Mouse (Mus musculus) kidney, adult 2 months (tissue): ENCODE measurements around the gene Slc29a1. TPM values are rescaled to one million over a fixed set of nuclear protein-coding genes. Genes with fewer than 3 reads are reported as not detected.

Source experiments
- DNase-seq: peaks from one replicate; pipeline ENCODE4 v3.0.0; 2021
- H3K27ac ChIP-seq: fragments of 200-500 bp; 2 replicates; pipeline ENCODE4 v1.5.1; 2012; ENCODE audit warnings: low read depth, low read length, control low read depth, inconsistent platforms; ENCODE audit not compliant: insufficient read depth
- H3K27me3 ChIP-seq: fragments of 200-500 bp; replicated peaks from 2 replicates; pipeline ENCODE4 v1.6.1; 2012; ENCODE audit warnings: mild to moderate bottlenecking, moderate library complexity, low read length, inconsistent platforms; ENCODE audit not compliant: control insufficient read depth, insufficient read depth
- H3K36me3 ChIP-seq: fragments of 200-500 bp; 2 replicates; pipeline ENCODE4 v1.6.1; 2012; ENCODE audit warnings: mild to moderate bottlenecking, moderate library complexity, low read length, inconsistent platforms; ENCODE audit not compliant: control insufficient read depth, insufficient read depth
- H3K4me1 ChIP-seq: fragments of 200-500 bp; 2 replicates; pipeline ENCODE4 v1.6.1; 2011; ENCODE audit warnings: low read length; ENCODE audit not compliant: control insufficient read depth, insufficient read depth
- H3K4me3 ChIP-seq: fragments of 200-500 bp; 2 replicates; pipeline ENCODE4 v1.5.1; 2011; ENCODE audit warnings: mild to moderate bottlenecking, low read depth, low read length, control low read depth; ENCODE audit not compliant: insufficient read depth
- CTCF ChIP-seq: fragments of 200-500 bp; conservative IDR thresholded peaks from 2 replicates; pipeline ENCODE4 v1.5.1; 2011; ENCODE audit warnings: low read depth, mild to moderate bottlenecking, control low read depth, low read length, moderate library complexity, mixed read lengths; ENCODE audit not compliant: insufficient read depth, insufficient read length
- POLR2A ChIP-seq: fragments of 200-500 bp; IDR thresholded peaks from one replicate; pipeline ENCODE4 v1.6.1; 2011; ENCODE audit warnings: low read depth, low read length, control low read depth
- WGBS: fragments of 180-500 bp; shearing (Covaris S2); methylation state at CpG from one replicate; pipeline ENCODE4 v1.1.7; 2018; 5-methylcytosine and 5-hydroxymethylcytosine counted together
- polyA plus RNA-seq: library from polyadenylated mRNA; depleted of rRNA; stranded (reverse); fragments of >200 nt; gene quantifications from 2 replicates; pipeline ENCODE4 v1.2.3, GENCODE M21; 2012

Gene Slc29a1
- polyA plus RNA-seq, 1 experiment = 89.5 TPM

- peak; percentile 78 for DNase-seq
- 3% methylated on average over 17 of the region's 17 CpGs for WGBS
Observed at GRCm38 (mm10) chr17:45574129-45574761, 25.2 kb downstream of the Slc29a1 start.

GRCm38 (mm10) chr17:45573780-45574123, 25.7 kb downstream of the Slc29a1 start:
- under 1% methylated on average over 18 of the region's 18 CpGs for WGBS
- H3K27me3 ChIP-seq = no peaks in the 10 kb centered on the region
- H3K36me3 ChIP-seq = peaks cover 23% of the 10 kb centered on the region
- H3K4me3 ChIP-seq = peak overlapping the region; percentile 79
- H3K4me1 ChIP-seq = peaks cover 10% of the 10 kb centered on the region; the same call in 1 of the 2 replicates
- peak; percentile 99 for DNase-seq
- peak overlapping the region; percentile 98 for H3K27ac ChIP-seq
- no peak for TF ChIP-seq CTCF
- no peak for TF ChIP-seq POLR2A

More at GRCm38 (mm10) chr17:45574129-45574761, 25.2 kb downstream of the Slc29a1 start:
- Histone ChIP-seq H3K4me3 (peak overlapping the region; percentile 79), H3K4me1 (peaks cover 10% of the 10 kb centered on the region; the same call in 1 of the 2 replicates), H3K27ac (peak overlapping the region; percentile 98), H3K36me3 (peaks cover 20% of the 10 kb centered on the region), H3K27me3 (no peaks in the 10 kb centered on the region)
- TF ChIP-seq CTCF = no peak
- peak; percentile 44 for TF ChIP-seq POLR2A

- Histone ChIP-seq H3K36me3 (peaks cover 26% of the 10 kb centered on the region), H3K4me3 (peak within 1 kb of the TSS; percentile 79), H3K27me3 (no peaks in the 10 kb centered on the region), H3K4me1 (peaks cover 10% of the 10 kb centered on the region; the same call in 1 of the 2 replicates), H3K27ac (peak within 1 kb of the TSS; percentile 99)
- TF ChIP-seq POLR2A = peak; percentile 97
- no peak for TF ChIP-seq CTCF
- under 1% methylated on average over 41 of the region's 41 CpGs for WGBS
- peak; percentile 99 for DNase-seq
Observed at GRCm38 (mm10) chr17:45573087-45573779, 26.2 kb downstream of the Slc29a1 start, which contains the start of gene Hsp90ab1. Gene Hsp90ab1 (minus strand): TSS chr17:45573271.

- H3K27ac ChIP-seq = peak overlapping the region; percentile 99
- H3K27me3 ChIP-seq = no peaks in the 10 kb centered on the region
- peaks cover 10% of the 10 kb centered on the region; the same call in 1 of the 2 replicates for H3K4me1 ChIP-seq
- peak overlapping the region; percentile 79 for H3K4me3 ChIP-seq
- H3K36me3 ChIP-seq = peaks cover 31% of the 10 kb centered on the region
- no peak for TF ChIP-seq POLR2A
- no peak for TF ChIP-seq CTCF
- DNase-seq = peak; percentile 89
- WGBS = under 1% methylated on average over 56 of the region's 57 CpGs
Observed at GRCm38 (mm10) chr17:45572103-45573086, 27.0 kb downstream of the Slc29a1 start.

- no peak for TF ChIP-seq POLR2A
- no peak for TF ChIP-seq CTCF
- WGBS = 79% methylated on average over 4 of the region's 4 CpGs
- DNase-seq = no peak
- Histone ChIP-seq H3K36me3 (peaks cover 37% of the 10 kb centered on the region), H3K27me3 (no peaks in the 10 kb centered on the region), H3K4me1 (peaks cover 10% of the 10 kb centered on the region; the same call in 1 of the 2 replicates), H3K27ac (no peak overlapping the region), H3K4me3 (no peak overlapping the region)
Observed at GRCm38 (mm10) chr17:45569999-45570398, 29.4 kb downstream of the Slc29a1 start.

- Histone ChIP-seq H3K27ac (no peak overlapping the region), H3K4me1 (peaks cover 7% of the 10 kb centered on the region; the same call in 1 of the 2 replicates), H3K27me3 (no peaks in the 10 kb centered on the region), H3K36me3 (peaks cover 37% of the 10 kb centered on the region), H3K4me3 (no peak overlapping the region)
- WGBS = 85% methylated on average over 12 of the region's 12 CpGs
- TF ChIP-seq CTCF (no peak), POLR2A (no peak)
- DNase-seq = no peak
Observed at GRCm38 (mm10) chr17:45568990-45569389, 30.4 kb downstream of the Slc29a1 start.
